Mouse (Mus musculus): ENCODE results near the gene 1700102P08Rik.

1700102P08Rik gene

GRCm38 (mm10) chr9:108392676-108393075 lies at the start of gene 1700102P08Rik:
Gene 1700102P08Rik (plus strand): TSS chr9:108392805.
- DNase-seq, result no peak

GRCm38 (mm10) chr9:108343331-108343730 lies 49.3 kb upstream of the 1700102P08Rik start:
- no peak for DNase-seq

- DNase-seq, result no peak
Measured at GRCm38 (mm10) chr9:108343835-108344234, 48.8 kb upstream of the 1700102P08Rik start.

DNA sequence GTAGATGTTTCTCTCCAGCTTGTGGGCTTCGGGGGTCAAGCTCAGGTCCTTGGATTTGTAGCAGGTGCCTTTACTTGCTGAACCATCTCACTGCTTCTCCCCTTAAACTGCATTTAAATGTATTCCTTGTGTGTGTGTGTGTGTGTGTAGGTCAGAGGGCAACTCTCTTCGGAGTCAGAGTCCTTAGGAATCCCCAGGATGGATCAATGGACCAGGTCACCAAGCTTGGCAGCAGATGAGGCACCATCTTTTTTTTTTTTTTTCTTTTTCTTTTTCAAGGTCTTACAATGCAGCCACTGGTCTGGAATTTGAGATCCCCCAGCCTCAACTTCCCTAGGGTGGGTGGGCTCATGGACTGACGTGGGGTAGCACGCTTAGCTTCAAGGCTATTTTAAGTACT lies 48.1 kb upstream of the 1700102P08Rik start:
- DNase-seq, result no peak

DNA sequence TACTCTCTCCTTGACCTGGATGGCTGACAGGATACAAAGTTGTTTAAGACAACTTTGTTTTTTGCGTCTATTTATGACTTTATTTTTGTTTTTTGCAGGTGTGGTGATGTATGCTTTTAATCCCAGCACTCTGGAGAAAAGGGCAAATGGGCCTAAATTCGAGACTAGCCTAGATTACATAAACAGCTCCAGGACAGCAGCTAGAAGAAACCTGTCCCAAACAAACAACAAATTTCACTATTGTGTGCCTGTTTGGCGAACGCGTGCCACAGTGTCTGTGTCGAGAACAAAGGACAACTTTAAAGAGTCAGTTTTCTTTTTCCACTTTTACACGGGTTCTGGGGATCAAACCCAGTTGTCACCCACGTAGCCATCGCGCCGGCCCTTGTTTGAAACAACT lies 45.6 kb upstream of the 1700102P08Rik start:
- no peak for DNase-seq

DNA sequence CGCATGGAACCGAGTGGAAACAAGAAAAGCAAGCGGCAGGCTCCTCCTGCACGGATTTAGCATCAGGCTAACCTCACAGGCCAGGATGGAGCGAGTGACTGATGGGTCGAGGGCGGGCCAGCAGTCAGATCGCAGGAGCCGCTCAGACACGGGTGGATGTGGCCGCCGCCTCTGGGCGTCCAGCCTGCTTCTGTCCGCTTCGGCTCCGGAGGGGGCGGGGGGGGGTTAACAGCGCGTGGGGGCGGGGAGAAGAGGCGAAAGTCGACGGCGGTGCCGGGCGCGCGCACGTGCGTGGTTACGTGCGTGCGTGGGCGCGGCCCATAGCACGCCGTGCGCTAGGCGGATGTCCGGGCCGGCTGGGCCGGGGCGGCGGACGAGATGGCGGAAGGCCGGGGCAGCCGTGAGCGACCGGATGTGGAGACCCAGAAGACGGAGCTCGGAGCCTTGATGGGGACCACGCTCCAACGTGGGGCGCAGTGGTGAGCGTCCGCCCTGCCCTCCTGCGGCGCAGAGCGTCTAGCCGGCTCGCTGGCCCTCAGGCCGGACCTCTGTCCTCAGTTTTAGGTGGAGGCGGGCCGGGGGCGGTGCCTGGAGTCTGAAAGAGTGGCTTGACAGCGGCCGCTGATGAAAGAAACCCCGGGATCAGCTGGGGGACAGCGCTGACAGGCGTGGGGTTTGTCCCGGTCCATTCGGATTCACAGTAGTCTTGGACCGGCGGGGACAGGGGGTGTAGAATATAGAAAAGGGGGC lies 44.9 kb upstream of the 1700102P08Rik start, which contains the start of gene Usp4:
TSS of gene Usp4 (plus strand) at position 314 of the 750 bp plus-strand sequence.
- peak; percentile 93 for DNase-seq

DNA sequence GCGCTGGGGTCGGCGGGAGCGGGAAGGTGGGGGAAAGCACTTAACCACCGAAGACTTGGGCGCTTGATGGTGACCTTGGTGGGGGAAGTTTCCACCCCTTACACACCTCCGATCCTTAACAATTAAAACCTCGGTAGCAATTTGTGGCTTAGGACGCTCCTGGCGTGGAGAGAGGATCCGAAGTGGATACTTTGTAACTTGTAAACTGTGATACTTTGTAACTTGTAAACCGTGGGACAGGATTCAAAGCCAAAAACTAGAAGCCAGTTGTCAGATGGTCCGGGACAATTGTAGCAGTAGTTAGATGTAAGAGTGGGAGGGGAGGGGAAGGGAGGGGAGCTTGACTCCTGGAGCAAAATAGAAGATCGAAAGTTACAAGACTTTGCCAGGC lies 44.3 kb upstream of the 1700102P08Rik start:
- no peak for DNase-seq

GRCm38 (mm10) chr9:108349727-108350126 lies 42.9 kb upstream of the 1700102P08Rik start:
- DNase-seq, result no peak

DNA sequence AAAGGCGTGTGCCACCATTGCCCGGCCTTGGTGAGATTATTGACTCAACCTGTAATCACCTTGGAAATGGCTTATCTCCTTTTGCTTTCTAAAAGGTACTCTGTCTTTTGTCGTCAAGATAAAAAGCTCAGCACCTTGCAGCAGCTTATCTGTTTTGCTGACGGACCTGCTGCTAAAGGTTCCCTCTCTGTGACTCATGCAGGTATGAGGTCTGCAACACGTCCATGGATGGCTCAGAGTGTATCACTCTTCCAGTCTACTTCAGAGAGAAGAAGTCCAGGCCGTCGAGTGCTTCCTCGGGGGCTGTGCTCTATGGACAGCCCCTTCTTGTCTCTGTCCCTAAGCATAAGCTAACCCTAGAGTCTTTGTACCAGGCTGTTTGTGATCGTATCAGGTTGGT lies 14.4 kb upstream of the 1700102P08Rik start:
- no peak for DNase-seq

- peak; percentile 12 for DNase-seq
Measured at GRCm38 (mm10) chr9:108378736-108379135, 13.9 kb upstream of the 1700102P08Rik start.

- DNase-seq, result no peak
Measured at GRCm38 (mm10) chr9:108379294-108379693, 13.3 kb upstream of the 1700102P08Rik start.

DNA sequence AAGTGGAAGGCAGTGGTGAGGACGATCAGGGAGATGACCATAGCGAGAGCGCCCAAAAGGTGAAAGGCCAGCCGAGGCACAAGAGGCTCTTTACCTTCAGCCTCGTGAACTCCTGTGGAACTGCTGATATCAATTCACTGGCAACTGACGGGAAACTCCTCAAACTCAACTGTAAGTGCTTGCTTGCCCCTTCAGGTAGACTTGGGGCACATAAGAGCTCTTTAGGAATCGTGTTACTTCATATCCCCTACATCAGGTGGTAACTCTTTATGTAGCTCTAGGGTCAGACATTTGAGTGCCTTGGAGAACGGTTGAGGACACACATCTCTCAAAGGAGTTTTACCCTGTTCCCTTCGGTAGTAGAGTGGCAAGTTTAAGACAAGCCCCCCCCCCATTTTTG lies 11.2 kb upstream of the 1700102P08Rik start:
- DNase-seq, result peak; percentile 72

DNA sequence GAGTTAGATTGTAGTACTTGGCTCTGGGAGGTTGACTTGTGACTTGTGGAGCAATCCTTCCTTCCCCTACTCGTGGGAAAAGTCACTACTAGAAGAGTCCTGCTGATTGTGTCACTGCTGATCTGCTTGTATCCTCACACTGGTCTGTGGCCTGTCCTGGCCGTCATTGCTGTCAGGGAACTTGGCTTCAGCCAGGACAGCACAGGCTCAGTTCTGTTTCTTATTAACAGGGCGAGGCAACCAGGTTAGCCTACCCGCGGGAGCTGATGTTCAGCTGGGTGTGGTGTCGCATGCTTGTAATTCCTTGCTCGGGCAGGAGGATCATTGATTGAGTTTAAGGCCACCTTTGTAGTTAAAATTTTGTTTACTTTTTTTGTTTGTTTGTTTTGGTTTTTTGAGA lies 7.6 kb upstream of the 1700102P08Rik start:
- DNase-seq, result no peak

- no peak for DNase-seq
Measured at GRCm38 (mm10) chr9:108386816-108387215, 5.8 kb upstream of the 1700102P08Rik start.

GRCm38 (mm10) chr9:108388601-108389000 lies 4.0 kb upstream of the 1700102P08Rik start:
- DNase-seq, result no peak

DNA sequence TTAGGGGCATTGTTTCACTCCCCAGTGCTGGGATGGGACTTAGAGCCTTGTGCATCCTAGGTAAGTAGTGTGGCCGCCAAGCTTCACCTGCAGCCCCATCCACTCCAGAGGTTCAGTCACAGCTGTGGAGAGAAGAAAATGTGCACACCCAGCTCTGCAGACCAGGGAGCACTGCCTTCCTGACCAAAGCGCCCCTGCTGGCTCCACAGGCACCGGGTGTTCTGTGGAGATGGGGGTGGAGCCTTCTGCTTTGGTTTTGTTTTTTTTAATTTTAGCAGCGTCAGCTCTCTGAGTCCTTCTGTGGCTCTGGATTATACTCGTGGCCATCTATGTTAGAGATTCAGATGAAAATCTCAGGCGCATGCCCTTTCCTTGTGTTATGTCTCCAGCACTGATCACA lies 3.4 kb upstream of the 1700102P08Rik start:
- no peak for DNase-seq

GRCm38 (mm10) chr9:108394191-108394590 lies 1.6 kb downstream of the 1700102P08Rik start:
- no peak for DNase-seq

GRCm38 (mm10) chr9:108395427-108395826 lies 2.8 kb downstream of the 1700102P08Rik start:
- DNase-seq, result no peak

DNA sequence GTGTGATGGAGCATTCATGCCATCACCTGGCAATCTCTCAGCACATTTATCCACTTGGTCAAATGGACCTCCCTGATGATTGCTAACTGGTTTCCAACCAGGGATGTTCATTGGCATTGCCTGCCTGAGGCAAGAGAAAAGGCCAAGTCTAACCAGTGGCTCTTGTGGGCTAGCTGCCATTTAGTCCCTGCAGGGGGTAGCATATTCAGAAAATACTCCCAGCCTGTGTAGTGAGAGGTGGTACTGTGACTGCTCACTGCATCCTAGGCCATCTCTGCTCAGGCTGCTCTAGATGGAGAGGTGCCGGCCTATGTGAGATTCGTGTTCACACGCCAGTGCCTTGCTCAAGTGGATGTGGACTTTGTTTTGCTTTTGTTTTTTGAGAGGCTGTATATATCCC lies 5.7 kb downstream of the 1700102P08Rik start:
- no peak for DNase-seq

- peak; percentile 65 for DNase-seq
Measured at GRCm38 (mm10) chr9:108401186-108401960, 8.8 kb downstream of the 1700102P08Rik start.

DNA sequence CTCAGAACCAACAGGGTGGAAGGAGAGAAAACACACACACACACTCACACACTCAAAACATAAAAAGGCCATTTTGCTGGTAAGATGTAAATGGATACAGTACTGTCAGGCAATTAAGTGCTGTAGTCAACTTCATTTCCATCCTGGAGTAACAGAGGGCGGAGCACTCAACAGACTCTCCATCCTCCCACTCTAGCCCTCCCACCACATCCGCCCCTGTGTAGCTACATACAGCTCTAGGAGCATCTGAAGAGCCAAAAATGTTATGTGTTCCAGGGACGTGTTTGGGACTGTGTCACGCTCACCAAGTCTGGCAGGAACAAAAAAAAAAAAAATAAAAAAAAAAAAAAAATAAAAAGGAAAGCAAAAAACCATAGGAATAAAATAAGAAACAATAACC lies 10.5 kb downstream of the 1700102P08Rik start:
- no peak for DNase-seq

DNA sequence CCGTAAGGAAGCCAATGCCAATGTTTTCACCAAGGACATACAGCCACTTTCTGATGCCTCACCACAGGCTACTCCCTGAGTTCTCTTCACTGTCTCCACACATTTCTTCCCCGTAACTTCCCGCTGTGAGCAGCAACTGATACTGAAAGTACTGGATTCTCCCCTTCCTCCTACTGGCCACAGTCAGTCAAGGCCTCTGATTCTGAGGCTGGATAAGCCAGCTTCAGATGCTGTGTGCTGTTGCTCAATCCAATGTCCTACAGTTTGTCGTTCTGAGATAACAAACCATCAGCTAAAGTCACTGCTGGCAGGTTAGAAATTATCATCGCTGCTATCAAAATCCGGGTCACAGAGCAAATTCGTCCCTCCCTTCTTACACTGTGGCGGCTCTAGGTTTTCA lies 11.8 kb downstream of the 1700102P08Rik start:
- DNase-seq, result no peak

- no peak for DNase-seq
Measured at GRCm38 (mm10) chr9:108409535-108409934, 16.9 kb downstream of the 1700102P08Rik start.

GRCm38 (mm10) chr9:108411381-108411942 lies 18.9 kb downstream of the 1700102P08Rik start:
- DNase-seq, result no peak

Measured in lung, postnatal 36 days (tissue).